Mouse (Mus musculus) natural killer cell, adult 2 months (primary cell): ENCODE data around the gene Gm11983.
"Not testable (repeated sequence)": the region's sequence is repeated elsewhere in the genome, so short reads cannot be mapped to it uniquely, and the experiment has no call there.

ENCODE experiments used
- DNase-seq, 2 experiments: peaks; one replicate each; pipeline ENCODE4 v3.0.0; 2022; ENCODE audit warnings: low spot score in 2 of 2

The Gm11983 gene

DNA sequence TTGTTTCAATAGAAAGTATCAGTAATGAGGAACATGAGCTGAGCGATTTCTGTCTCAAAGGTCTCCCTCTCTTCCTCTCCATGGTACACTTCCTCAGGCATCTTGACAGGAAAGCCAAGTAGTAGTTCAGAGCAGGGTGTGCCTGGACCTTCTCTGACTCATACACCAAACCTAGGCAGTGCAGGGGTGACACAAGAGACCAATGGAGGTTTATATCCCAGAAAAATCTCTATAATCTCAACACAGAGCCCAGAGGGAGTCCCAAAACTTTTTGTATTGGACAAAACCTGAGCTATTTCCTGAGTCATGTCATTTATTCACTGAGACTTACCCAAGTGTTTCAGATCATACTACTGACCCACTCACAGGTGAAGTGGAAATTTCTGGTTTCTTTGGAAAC, at the start of gene Gm11983:
Gene Gm11983 (minus strand): TSS at position 101 of the 400 bp plus-strand sequence.
- no peak for DNase-seq

DNA sequence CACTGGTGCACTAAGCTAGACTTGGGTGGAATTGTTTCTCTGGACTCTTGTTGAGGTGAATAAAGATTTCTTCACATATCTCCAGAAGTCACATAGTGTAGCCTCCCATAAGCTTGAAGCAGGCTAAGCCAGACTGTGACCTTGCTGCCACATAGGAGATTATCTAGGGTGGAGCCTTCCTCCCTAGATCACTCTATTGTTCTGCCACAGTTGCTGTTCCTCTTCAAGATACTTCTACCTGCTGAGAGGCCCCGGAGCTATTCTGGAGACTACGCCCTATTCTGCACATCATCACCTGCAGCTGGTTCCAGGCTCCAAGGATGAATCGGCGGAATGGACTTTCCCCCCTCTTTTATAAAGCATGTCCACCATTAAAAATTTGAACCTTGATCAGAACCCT, 45.6 kb upstream of the Gm11983 start:
- not testable (repeated sequence) for DNase-seq

GRCm38 (mm10) chr11:6881614-6882013, 44.2 kb upstream of the Gm11983 start:
- DNase-seq: peak in 1 of 2 experiments; percentile 7

DNA sequence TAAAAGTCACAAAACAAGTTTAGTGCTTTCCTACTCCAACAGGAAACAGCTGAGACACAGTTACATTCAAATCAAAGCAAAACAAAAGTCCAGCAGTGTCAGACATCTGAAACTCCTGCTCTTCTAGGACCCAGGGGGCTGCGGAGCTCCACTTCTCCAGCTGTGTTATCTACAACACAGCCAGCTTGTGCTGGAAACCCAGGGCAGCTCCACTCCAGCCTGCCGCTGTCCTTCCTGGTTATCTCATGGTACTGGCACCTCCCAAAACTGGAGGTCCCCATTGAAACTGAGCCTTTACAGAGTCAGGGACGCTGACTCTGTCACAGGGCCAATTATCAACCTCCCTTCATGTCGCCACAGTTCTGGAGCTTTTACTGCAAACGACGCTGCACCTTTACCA, 40.3 kb upstream of the Gm11983 start:
- no peak for DNase-seq

DNA sequence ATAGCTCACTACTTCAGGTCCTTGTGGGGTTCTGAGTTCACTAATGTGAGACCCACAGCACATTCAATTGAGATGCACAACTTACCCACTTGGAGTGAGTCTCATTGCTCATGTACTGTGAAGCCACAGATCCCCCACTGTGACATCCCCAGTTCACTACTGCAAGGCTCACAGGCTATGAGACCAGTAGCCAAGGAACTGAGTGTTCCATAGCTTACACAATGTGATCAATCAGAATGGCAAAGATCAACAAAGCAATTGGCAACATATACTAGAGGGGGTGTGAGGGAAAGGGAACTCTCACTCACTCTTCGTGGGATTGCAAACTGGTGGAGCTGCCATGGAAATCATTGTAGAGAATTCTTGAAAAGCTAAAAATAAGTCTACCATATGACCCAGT, 33.5 kb upstream of the Gm11983 start:
- DNase-seq: no peak

DNA sequence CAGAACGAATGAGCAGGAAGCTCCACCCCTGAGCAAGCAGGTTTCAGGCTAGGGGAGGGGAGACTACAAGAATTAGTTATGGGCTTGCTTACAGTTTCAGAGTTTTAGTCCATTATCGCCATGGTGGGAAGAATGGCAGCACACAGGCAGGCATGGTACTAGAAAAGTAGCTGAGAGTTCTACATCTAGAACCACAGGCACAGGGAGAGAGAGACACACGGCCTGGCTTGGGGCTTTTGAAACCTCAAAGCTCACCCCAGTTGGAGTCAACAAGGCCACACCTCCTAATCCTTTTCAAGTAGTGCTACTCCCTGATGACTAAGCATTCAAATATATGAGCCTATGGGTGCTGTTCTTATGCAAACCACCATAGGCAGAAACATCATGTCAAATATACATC, 28.1 kb upstream of the Gm11983 start:
- DNase-seq: no peak

- no peak for DNase-seq
These were observed 24.7 kb upstream of the Gm11983 start for GRCm38 (mm10) chr11:6862185-6862584.

GRCm38 (mm10) chr11:6859898-6860858, 22.7 kb upstream of the Gm11983 start:
- DNase-seq: no peak

DNA sequence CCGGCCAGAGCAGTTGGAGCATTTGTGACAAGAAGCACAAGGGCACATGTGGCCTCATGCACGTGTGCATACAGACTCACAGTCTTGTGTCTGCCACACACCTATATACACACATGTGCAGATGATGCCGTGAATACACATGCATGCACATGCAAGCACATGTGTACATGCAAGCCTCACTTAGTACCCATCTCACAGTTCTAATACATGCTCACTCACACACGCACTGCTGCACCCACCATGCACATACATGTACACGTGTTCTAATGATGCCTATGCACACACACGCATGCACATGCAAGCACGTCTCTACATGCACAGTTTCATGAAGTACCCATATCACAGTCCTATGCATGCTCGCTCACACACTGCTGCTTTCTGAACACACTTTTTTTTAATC, 21.6 kb upstream of the Gm11983 start:
- DNase-seq: no peak

DNA sequence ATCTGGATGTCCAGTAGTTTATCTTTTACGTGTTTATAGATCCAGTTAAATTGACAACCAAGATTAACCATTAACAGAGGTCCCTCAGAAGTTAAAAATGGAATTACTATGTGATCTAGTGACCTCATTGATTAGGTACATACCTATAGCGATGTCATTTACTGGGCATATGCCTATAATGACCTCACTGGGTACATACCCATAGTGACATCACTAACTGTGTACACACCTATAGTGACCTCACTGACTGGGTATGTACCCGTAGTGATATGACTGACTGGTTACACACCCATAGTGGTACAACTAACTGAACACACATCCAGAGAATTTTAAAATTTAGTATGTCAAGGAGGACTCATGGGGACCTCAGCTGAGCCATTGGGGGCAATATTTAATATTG, 18.5 kb upstream of the Gm11983 start:
- DNase-seq: no peak

DNA sequence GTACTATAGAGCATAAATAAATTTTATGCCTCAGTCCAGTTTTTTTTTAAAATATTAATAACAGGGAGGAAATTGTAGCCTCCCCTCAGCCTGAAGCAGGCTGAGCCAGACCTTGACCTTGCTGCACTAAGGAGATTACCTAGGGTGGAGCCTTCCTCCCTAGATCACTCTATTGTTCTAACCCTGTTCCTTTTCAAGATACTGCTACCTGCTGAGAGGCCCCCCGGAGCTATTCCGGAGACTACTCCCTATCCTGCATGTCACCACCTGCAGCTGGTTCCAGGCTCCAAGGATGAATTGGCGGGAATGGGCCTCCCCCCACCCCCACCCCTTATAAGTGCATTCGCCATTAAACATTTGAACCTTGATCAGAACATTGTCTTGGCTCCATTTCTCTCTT, 15.9 kb upstream of the Gm11983 start:
- DNase-seq: not testable (repeated sequence)

DNA sequence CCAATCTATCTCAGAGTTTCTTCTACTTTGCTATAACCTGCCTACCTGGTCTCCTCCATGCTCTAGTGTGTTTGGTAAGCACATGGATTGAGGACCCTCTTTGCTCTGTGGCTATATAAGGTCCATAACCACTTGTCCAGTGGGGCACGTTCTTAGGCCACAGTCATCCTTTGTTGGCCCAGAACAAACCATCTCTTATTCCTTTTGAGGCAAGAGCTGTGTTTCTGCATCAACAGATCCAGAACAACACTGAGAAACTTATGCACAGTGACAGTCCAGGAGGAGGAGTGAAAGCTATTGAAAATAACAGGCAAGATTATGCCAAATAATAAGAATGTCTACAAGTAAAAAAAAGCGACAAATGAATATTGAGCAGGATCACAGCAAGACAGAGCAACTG, 6.4 kb upstream of the Gm11983 start:
- no peak for DNase-seq

DNA sequence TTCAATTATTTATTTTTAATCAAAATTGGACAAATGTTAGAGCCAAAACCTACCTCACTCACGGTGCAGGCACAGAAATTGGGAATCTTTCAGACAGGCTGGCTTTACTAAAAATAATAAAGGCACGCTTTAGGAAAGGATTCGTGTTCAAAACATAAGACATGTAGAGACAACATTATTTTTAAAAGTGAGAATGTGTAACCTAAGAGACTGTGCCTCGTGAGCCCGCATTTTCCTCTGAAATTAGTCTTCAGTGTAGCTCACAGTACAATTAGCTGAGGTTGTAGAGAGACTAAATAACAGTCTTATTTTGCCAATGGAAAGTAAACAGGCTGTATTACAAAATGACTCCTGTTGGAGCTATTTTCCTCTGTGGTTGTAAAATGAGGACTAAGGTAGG, 4.7 kb upstream of the Gm11983 start:
- no peak for DNase-seq

DNA sequence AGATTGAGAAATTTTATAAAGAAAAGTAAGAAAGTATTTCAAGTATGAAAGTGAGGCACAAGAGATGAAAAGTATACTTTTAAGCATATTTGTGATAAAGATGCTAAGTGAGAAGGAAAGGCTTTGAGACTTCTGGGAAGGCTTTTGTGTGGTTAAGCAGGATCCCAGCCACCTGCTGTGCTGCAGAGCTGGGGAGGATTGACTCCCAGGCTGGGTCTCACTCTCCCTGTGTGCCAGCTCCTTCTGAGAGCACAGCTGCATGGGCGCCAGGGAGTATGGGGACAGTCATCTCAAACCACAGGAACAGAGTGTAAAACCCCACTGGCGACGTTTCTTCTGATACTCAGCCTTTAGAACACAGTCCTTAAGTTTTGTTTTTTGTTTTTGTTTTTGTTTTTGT, 3.3 kb upstream of the Gm11983 start:
- DNase-seq: no peak

GRCm38 (mm10) chr11:6834636-6835035, 2.8 kb downstream of the Gm11983 start:
- no peak for DNase-seq

DNA sequence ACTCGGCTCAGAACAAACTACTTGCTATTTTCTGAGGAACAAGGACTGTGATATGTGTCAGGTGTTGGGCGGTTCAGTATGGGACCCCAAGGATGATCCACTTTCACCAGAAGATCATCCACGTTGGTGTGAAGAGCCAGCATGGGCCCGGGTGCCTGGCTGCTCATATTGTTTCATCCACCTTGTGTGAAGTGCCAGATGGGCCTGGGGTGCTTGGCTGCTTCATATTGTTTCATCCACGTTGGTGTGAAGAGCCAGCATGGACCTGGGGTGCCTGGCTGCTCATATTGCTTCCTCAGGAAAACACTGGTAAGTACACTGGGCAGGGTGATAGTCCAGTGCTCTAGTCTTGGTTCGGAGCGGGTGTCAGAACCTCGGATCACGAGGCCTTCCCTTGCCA, 3.7 kb downstream of the Gm11983 start:
- DNase-seq: no peak

DNA sequence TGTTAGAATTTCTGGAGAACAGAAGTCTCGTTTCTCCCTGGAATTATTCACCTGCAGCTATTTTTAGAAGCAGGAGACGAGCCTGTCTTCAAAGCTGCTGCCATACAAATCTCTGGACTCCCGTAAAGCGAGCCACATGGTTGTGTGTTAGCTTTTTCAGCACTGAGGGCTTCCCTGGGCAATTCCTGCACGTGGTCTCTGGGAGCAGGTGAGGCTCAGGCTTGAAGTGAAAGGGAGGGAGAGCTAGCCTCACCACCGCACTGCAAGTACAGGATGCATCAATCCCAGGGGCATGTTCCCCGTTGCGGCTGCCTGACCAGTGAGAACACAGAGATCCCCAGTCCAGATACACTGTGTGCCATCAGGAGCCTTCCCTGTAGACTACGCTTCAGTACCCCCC, 5.5 kb downstream of the Gm11983 start:
- DNase-seq: no peak

- DNase-seq: no peak
These were observed 9.3 kb downstream of the Gm11983 start for GRCm38 (mm10) chr11:6828196-6828595.

DNA sequence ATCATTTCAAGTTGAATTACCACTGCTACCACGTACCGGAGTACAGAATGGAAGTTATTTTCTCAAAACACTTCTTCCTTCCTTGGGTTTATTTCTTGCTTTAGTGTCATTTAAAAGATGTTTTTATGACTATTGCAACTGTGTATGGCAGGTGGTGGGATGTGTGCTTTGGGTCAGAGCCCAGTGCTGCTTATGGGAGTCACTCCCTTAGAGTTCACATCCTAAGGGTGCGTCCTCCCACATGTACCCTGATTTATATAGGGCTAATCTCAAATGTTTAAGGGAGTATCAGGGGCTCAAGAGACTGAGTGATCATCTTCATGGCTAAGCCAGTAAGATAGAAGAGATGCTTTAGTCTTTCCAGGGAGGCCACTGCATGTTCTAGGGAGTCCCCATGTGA, 11.3 kb downstream of the Gm11983 start:
- DNase-seq: no peak

DNA sequence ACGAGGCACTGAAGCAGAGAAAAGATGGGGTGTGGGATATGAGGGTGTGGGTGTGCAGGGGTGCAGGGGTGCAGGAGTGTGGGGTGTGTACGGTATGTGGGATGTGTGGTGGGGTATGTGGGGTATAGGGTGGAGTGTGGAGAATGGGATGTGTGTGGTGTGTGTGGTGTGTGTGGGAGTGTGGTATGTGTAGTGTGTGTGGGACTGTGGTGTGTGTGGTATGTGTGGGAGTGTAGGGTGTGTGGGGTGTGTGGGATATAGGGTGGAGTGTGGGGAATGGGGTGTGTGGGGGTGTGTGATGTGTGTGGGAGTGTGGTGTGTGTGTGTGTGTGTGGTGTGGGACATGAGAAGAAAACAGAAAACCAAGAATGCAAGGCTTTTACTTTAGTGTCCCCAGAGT, 14.3 kb downstream of the Gm11983 start:
- DNase-seq: no peak

- no peak for DNase-seq
These were observed 23.0 kb downstream of the Gm11983 start for GRCm38 (mm10) chr11:6814486-6814885.

DNA sequence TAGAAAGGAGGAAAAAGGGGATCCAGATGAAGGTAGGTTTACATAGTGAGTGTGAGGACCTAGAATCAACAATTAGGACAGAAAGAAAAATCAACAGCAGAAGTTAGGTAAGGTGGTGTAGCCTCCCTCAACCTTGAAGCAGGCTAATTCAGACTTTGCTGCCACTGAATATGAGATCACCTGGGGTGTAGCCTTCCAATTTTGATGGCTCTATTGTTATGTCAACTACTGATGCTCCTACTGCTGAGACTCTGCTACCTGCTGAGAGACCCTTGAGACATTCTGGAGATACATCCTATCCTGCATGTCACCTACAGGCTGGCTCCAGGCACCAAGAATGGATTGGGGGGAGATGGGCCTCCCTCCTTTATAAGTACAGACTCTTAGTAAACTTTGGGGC, 34.6 kb downstream of the Gm11983 start:
- DNase-seq: not testable (repeated sequence)

- peak; percentile 9 to 33 for DNase-seq
These were observed 46.8 kb downstream of the Gm11983 start for GRCm38 (mm10) chr11:6790690-6791089.
